Comparison of ENCODE assay signal across 11 mouse cellular contexts in genomic region chr12:80545310-80545709, GRCm38 (mm10). TPM values are rescaled to one million over a fixed set of nuclear protein-coding genes. Genes with fewer than 3 reads are reported as not detected.
A peak's percentile ranks its signal among the peaks of the same experiment; 100 is the strongest.
DNase-seq lines count a peak whose midpoint lies in the region; ATAC-seq and TF ChIP-seq lines count a peak whose summit lies in the region.
"Had no signal": no experiment of that assay in that cellular context is flagged by ENCODE, and none has a peak within 500 bp of the region (broad histone marks: within the 10 kb centered on the region; RNA-seq: fewer than 3 reads in every experiment).

No protein-coding gene starts in this region.

- H3K4me2 ChIP-seq in hindbrain, embryonic 12.5 days (replicated peaks), result no peak overlapping the region
- no peak overlapping the region for H3K4me2 ChIP-seq in forebrain, embryonic 14.5 days (ENCODE audit: low read length)
- H3K4me2 ChIP-seq in midbrain, postnatal 0 days (ENCODE audit: low read depth, low read length, poor library complexity, severe bottlenecking), result no peak overlapping the region; the same call in 1 of the 2 replicates
- H3K4me2 ChIP-seq: liver, embryonic 11.5 days had no signal

- H3K4me3 ChIP-seq in hindbrain, embryonic 10.5 days, result no peak overlapping the region
- H3K4me3 ChIP-seq in hindbrain, embryonic 12.5 days, result no peak overlapping the region
- no peak overlapping the region for H3K4me3 ChIP-seq in forebrain, embryonic 14.5 days (ENCODE audit: low read depth, low read length)
- H3K4me3 ChIP-seq in midbrain, postnatal 0 days (ENCODE audit: low read depth, low read length), result no peak overlapping the region
- H3K4me3 ChIP-seq in kidney, adult 2 months (ENCODE audit: insufficient read depth, low read depth, low read length), result no peak overlapping the region
- H3K4me3 ChIP-seq: megakaryocyte, embryonic 14.5 days had no signal

- ATAC-seq in hindbrain, embryonic 12.5 days (ENCODE audit: low FRiP score), result no peak
- ATAC-seq in cerebellum, adult (ENCODE audit: insufficient number of reproducible peaks, low FRiP score, low TSS enrichment), result peak; percentile 75
- ATAC-seq in forebrain, embryonic 14.5 days, result peak; percentile 48; the same call in 1 of the 2 replicates
- ATAC-seq in midbrain, postnatal 0 days (ENCODE audit: low FRiP score), result peak; percentile 62; the same call in 1 of the 2 replicates
- no peak for ATAC-seq in erythroblast, adult 5-6 weeks (replicated peaks; ENCODE audit: low FRiP score, poor library complexity, severe bottlenecking)

- peak; percentile 51 for DNase-seq in hindbrain, embryonic 10.5 days (ENCODE audit: low spot score)
- peak; percentile 52 for DNase-seq in forebrain, embryonic 14.5 days (ENCODE audit: low spot score)
- peak; percentile 87 for DNase-seq in midbrain, postnatal 0 days (ENCODE audit: low spot score)
- DNase-seq in kidney, adult 11 months, result no peak
- DNase-seq in kidney, adult 2 months, result no peak

- peak overlapping the region; percentile 23; the same call in 1 of the 2 replicates for H3K27ac ChIP-seq in hindbrain, embryonic 10.5 days
- no peak overlapping the region for H3K27ac ChIP-seq in hindbrain, embryonic 12.5 days
- H3K27ac ChIP-seq in forebrain, embryonic 14.5 days (ENCODE audit: low read depth, low read length), result 0 out of 2 replicates have a peak overlapping the region, but pooled peaks have one; percentile 23
- H3K27ac ChIP-seq in midbrain, postnatal 0 days (ENCODE audit: low read depth, low read length), result peak overlapping the region; percentile 47; the same call in 1 of the 2 replicates
- H3K27ac ChIP-seq in kidney, adult 2 months (ENCODE audit: insufficient read depth, low read depth, low read length), result no peak overlapping the region
- H3K27ac ChIP-seq: stomach, postnatal 0 days had no signal

- no peak for TF ChIP-seq CTCF in midbrain, postnatal 0 days (IDR thresholded peaks at IDR 0.05)
- TF ChIP-seq CTCF in kidney, adult 2 months (conservative IDR thresholded peaks at IDR 0.05; ENCODE audit: insufficient read depth, insufficient read length, low read depth, low read length), result no peak

- no peaks in the 10 kb centered on the region for H3K9me3 ChIP-seq in hindbrain, embryonic 10.5 days
- H3K9me3 ChIP-seq in hindbrain, embryonic 12.5 days (replicated peaks), result no peaks in the 10 kb centered on the region
- H3K9me3 ChIP-seq in forebrain, embryonic 14.5 days (replicated peaks; ENCODE audit: control insufficient read depth, low read length), result no peaks in the 10 kb centered on the region
- no peaks in the 10 kb centered on the region for H3K9me3 ChIP-seq in midbrain, postnatal 0 days (ENCODE audit: low read length)
- H3K9me3 ChIP-seq: megakaryocyte, embryonic 14.5 days had no signal

- H3K4me1 ChIP-seq in hindbrain, embryonic 10.5 days (replicated peaks), result peaks cover 25% of the 10 kb centered on the region
- peaks cover 16% of the 10 kb centered on the region for H3K4me1 ChIP-seq in hindbrain, embryonic 12.5 days
- peaks cover 14% of the 10 kb centered on the region for H3K4me1 ChIP-seq in forebrain, embryonic 14.5 days (ENCODE audit: control insufficient read depth, insufficient read depth, low read length)
- peaks cover 14% of the 10 kb centered on the region; the same call in 1 of the 2 replicates for H3K4me1 ChIP-seq in midbrain, postnatal 0 days (ENCODE audit: insufficient read depth, low read length)
- no peaks in the 10 kb centered on the region for H3K4me1 ChIP-seq in kidney, adult 2 months (ENCODE audit: control insufficient read depth, insufficient read depth, low read length)
- H3K4me1 ChIP-seq: megakaryocyte, embryonic 14.5 days had no signal

- no peak for TF ChIP-seq POLR2A in kidney, adult 2 months (IDR thresholded peaks at IDR 0.05; ENCODE audit: low read depth, low read length)

- H3K27me3 ChIP-seq in hindbrain, embryonic 10.5 days (ENCODE audit: insufficient read depth, poor library complexity, severe bottlenecking), result peaks cover 16% of the 10 kb centered on the region
- H3K27me3 ChIP-seq in hindbrain, embryonic 12.5 days, result peaks cover 3% of the 10 kb centered on the region; the same call in 1 of the 2 replicates
- H3K27me3 ChIP-seq in forebrain, embryonic 14.5 days (replicated peaks; ENCODE audit: control insufficient read depth, insufficient read depth, low read length), result no peaks in the 10 kb centered on the region
- H3K27me3 ChIP-seq in midbrain, postnatal 0 days (ENCODE audit: insufficient read depth, low read length), result no peaks in the 10 kb centered on the region; the same call in 1 of the 2 replicates
- H3K27me3 ChIP-seq in kidney, adult 2 months (replicated peaks; ENCODE audit: control insufficient read depth, insufficient read depth, low read length), result no peaks in the 10 kb centered on the region

- 6% methylated on average over 4 of the region's 4 CpGs for WGBS in hindbrain, embryonic 10.5 days
- 9% methylated on average over 4 of the region's 4 CpGs for WGBS in hindbrain, embryonic 12.5 days
- WGBS in forebrain, embryonic 14.5 days, result 12% methylated on average over 4 of the region's 4 CpGs
- WGBS in midbrain, postnatal 0 days, result 5% methylated on average over 4 of the region's 4 CpGs
- WGBS in kidney, adult 2 months, result 36% methylated on average over 4 of the region's 4 CpGs

- no peaks in the 10 kb centered on the region for H3K36me3 ChIP-seq in hindbrain, embryonic 10.5 days
- no peaks in the 10 kb centered on the region for H3K36me3 ChIP-seq in hindbrain, embryonic 12.5 days
- no peaks in the 10 kb centered on the region for H3K36me3 ChIP-seq in forebrain, embryonic 14.5 days (ENCODE audit: control insufficient read depth, insufficient read depth, low read length)
- no peaks in the 10 kb centered on the region for H3K36me3 ChIP-seq in midbrain, postnatal 0 days (ENCODE audit: insufficient read depth, low read length)
- no peaks in the 10 kb centered on the region for H3K36me3 ChIP-seq in kidney, adult 2 months (ENCODE audit: control insufficient read depth, insufficient read depth, low read length)

- no peak overlapping the region for H3K9ac ChIP-seq in hindbrain, embryonic 12.5 days
- H3K9ac ChIP-seq in forebrain, embryonic 14.5 days (ENCODE audit: low read length), result no peak overlapping the region
- H3K9ac ChIP-seq in midbrain, postnatal 0 days (replicated peaks; ENCODE audit: low read length, poor library complexity, severe bottlenecking), result 0 out of 2 replicates have a peak overlapping the region, but pooled peaks have one; percentile 24

RNA-seq across cellular contexts. Expression of gene Galnt16, which starts 27.2 kb away (rescaled TPM):
- 17.7 and 18.9 TPM in 2 replicates for polyA plus RNA-seq in hindbrain, embryonic 10.5 days (2016; fragmentation: Nextera tagmentation; extraction: Ambion mirVana)
- polyA plus RNA-seq in hindbrain, embryonic 12.5 days (2016; fragmentation: Nextera tagmentation; extraction: Ambion mirVana), result 21.1 and 22.3 TPM in 2 replicates
- 14.7 and 14.8 TPM in 2 replicates for polyA plus RNA-seq in forebrain, embryonic 14.5 days (2014; fragmentation: Nextera tagmentation; extraction: Ambion mirVana)
- 83.0 and 83.5 TPM in 2 replicates for total RNA-seq in midbrain, postnatal 0 days (2014; rRNA removed)
- 41.1 and 41.6 TPM in 2 replicates for polyA plus RNA-seq in midbrain, postnatal 0 days (2015; fragmentation: Nextera tagmentation; extraction: Ambion mirVana)
- not detected in 2 replicates for total RNA-seq in erythroblast, adult 5-6 weeks (2015; ENCODE audit: low replicate concordance)
- total RNA-seq in erythroblast, adult 5-6 weeks (2017; ENCODE audit: low replicate concordance), result not detected in 2 replicates
- polyA plus RNA-seq in kidney, adult 2 months (2012; rRNA removed), result 0.72 and 0.81 TPM in 2 replicates

Comparison
In these comparisons a context has a peak if more than half of its experiments do, and no peak if none do; other contexts are left out.
1. H3K27ac ChIP-seq: peak in hindbrain, embryonic 10.5 days (single experiment), forebrain, embryonic 14.5 days (single experiment) and midbrain, postnatal 0 days (single experiment); none in hindbrain, embryonic 12.5 days (single experiment) and kidney, adult 2 months (single experiment).
2. DNase-seq: peak in hindbrain, embryonic 10.5 days (single experiment), forebrain, embryonic 14.5 days (single experiment) and midbrain, postnatal 0 days (single experiment); none in kidney, adult 11 months (single experiment) and kidney, adult 2 months (single experiment).
3. ATAC-seq: peak in cerebellum, adult (single experiment), forebrain, embryonic 14.5 days (single experiment) and midbrain, postnatal 0 days (single experiment); none in hindbrain, embryonic 12.5 days (single experiment) and erythroblast, adult 5-6 weeks (single experiment).